Mouse (Mus musculus): ENCODE data around the gene Itsn2.
"Not testable (repeated sequence)": the region's sequence is repeated elsewhere in the genome, so short reads cannot be mapped to it uniquely, and the experiment has no call there.

Gene Itsn2

DNA sequence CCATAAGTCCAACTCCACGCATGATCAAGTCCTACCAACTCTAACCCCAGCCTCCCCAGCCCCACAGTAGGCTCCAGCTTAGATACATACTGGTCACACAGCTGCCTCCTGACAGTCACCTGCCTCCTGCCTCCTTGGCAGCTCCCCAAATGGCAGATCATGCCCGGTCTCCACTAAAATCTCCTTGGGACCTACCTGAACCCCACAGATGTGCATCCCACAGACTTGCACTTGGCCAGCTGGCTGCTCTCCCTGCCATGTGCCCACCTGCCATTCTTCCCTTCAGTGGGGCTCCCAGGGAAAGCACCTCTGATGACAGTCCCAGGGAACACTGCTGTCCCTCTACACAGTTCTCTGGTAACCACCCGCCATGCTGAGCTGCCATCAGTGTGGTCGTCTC, 115.9 kb downstream of the Itsn2 start:
- in situ Hi-C loops (cut with MboI; ENCODE audit: low sequenced_read_pairs) = no loop called here

DNA sequence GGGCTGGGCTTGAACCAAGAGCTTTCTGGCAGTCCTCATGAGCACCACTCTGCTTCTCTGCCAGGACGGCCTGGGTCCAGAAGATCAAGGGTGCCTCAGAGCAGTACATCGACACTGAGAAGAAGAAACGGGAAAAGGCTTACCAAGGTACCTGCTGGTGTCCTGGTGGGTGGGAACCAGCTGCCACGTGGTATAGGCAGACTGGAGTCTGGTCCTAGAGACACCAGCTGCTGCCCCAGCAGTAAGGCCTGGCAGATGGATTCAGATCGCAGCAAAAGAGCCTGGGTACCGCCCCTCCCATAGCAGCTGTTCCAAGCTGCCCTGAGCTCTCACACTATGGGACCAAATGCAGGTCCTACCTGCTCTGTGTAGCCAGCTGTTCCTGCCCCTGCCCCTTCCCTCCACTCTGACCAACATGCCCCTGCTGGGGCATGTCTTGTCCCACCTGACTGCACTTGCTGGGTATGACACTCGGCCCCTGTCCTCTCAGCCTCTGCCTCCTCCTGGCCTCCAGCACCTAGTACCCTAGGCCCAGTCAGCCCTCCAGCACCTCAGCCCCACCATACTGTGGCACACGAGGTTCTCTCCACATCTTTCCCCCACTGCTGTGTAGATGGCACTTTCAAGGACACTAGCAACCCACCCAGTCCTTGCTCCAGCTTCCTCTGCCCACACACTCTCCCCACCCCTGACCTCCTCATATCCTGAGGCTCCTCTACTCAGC, 116.6 kb downstream of the Itsn2 start:
- in situ Hi-C loops (cut with MboI; ENCODE audit: low sequenced_read_pairs) = no loop called here

DNA sequence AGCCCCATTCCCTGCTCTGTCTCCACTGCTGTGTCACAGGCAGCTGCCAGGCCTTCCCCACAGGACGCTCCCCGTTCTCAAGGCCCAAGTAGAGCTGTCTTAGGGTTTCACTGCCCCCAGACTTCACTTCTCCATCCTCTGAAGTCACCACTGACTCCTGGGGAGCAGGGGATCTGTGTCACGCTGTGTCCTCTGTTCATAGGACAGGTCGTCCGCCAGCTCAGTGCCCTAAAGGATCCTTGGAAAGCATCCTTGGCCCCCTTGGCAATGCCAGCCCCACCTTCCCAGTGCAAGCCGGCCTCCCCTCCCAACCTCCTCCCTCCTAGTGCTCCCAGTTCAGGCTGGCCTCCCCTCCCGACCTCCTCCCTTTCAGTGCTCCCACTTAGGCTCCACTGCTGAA, 117.5 kb downstream of the Itsn2 start:
- in situ Hi-C loops (cut with MboI; ENCODE audit: low sequenced_read_pairs) = no loop called here

DNA sequence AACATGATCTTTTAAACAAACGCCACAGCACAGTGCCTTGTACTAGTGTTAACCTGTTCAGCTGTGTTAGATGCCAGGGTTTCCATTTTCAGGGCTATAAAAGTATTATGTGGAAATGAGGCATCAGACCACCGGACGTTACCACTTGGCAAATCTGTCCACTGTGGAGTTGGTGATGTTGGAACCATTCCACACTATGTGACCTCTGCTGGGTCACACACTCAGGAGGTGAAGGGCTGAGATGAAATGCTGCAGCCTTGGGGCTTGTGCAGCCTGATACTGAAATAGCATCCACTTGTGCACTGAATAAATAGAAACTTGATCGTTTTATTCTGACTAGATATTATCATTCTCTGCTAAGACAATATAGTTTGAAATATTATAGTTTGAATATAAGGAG, 120.9 kb downstream of the Itsn2 start:
- in situ Hi-C loops (cut with MboI; ENCODE audit: low sequenced_read_pairs) = no loop called here

DNA sequence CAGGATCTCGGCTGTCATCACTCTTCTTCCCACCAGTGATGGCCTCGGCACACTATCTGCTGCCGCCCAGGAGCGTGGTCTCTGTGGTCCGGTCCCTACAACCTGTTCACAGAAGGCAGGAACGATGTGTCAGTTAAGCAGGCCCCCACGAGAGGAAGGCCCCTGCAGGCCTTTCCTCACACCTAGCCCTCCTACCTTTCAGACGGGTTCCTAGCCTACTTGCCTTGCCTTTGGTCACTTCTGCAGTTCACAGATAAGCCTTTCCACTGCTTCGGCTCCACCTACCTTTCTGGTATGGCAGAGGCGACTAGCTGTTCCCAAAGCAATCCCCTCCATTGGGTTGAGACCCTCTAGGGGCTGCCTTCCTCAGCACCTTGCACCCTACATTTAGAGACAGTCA, 123.2 kb downstream of the Itsn2 start:
- in situ Hi-C loops (cut with MboI; ENCODE audit: low sequenced_read_pairs) = no loop called here

DNA sequence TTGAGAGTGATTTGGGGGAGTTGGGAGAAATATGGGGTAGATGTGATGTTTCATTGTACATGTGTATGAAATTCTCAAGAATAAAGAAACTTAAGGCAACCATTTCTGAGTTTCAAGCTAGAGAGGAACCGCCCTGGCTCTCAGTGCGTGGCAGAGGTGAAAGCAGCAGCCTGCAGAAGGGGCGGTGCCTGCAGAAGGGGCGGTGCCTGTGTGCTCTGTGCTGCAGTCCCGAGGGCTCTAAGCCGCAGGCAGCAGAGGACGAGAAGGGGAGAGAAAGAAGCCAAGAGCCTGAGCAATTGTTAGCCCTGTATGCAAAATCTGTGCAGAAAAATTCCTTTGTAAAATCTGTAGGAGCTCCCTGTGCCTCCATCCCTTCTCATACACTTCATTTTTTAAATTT, 125.0 kb downstream of the Itsn2 start:
- in situ Hi-C loops (cut with MboI; ENCODE audit: low sequenced_read_pairs) = no loop called here

DNA sequence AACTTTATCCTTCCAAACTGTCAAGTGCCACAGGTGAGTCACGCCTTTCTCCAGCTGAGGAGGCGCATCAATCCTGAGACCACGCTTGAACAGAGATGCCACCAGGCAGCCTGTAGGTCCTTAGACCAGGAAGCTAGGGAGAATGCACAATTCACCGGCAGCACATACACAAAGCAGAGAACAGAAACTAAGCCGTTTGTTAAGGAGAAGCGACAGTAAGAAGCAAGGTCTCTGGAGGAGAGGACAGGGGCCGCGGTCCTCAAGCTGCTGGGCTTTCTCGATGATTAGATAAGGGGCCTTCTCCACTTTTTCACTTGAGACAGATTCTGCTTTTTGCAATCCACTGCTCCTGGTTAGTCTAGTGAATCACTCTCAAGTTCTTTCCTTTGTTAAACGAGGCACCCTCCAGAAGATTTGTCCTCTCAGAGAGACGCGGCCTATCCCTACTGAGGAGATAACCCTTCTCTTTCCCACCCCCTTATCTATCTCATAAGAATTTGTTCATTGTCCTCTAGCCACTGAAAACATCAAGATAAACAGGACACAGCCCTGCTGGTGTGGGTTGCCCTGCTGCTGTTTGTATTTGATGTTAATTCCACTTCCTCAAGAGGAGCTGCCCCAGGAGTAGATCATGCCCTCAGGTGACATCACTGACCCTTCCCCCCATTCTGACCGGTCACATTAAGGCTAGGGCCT, 126.8 kb downstream of the Itsn2 start:
- in situ Hi-C loops (cut with MboI; ENCODE audit: low sequenced_read_pairs) = no loop called here

DNA sequence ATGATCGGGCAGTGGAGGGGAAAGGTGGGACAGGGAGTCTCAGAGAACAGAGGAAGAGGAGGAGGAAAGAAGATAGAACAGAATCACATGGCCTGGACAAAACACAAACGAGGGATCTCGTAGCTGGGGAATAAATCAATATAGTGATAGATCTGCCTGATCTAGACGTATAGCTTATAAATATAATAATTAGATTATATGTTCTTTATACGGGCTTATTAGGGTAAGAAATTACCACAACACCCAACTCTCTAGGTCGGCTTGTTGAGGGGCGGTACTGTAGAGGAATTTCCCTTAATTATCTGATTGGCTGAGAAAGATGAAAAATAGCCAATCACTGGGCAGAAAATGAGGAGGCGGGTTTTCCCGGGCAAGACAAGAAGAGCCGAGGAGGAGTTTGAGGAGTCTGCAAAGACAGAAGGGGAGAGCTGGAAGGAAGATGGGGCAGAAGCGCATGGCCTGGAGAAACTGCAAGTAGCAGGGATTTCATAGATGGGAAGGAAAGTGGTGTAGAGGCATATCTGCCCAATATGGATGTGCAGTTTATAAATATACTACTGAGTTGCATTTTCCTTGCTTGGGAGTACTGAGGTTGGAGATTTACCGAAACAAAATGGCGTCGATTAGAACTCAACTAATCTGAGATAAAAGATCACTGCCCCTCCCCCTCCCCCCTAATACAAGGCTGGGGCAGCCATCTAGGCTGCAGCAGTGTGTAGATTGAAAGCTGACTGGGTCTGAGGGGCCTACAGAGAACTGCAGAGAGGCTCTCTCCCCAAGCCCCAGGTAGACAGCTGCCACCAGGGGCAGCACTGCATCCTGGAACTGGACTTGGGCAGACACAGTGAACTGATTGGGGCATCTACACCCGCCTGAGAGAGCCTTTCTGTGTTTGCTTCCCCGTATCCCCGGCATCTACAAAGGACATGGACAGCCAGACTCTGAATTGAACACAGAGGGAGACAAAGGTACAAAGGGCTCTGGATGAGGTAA, 127.6 kb downstream of the Itsn2 start:
- in situ Hi-C loops (cut with MboI; ENCODE audit: low sequenced_read_pairs) = no loop called here

DNA sequence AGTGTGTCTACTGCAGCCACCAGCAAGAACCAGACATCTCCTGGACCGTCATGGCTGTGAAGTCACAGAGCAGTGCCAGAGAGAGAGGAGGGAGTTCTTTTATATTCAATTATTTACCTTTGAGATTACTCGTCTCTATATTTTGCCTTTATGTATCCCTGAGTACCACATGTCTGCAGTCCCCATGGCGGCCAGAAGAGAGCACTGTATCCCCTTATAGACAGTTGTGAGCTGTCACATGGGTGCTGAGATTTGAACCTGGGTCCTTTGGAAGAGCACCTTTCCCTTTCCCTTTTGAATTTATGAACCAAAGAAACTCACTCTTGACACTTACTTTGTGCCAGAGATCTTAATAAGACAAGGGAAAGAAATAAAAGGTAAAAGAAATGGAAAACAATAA, 136.7 kb downstream of the Itsn2 start:
- in situ Hi-C loops (cut with MboI; ENCODE audit: low sequenced_read_pairs) = no loop called here

DNA sequence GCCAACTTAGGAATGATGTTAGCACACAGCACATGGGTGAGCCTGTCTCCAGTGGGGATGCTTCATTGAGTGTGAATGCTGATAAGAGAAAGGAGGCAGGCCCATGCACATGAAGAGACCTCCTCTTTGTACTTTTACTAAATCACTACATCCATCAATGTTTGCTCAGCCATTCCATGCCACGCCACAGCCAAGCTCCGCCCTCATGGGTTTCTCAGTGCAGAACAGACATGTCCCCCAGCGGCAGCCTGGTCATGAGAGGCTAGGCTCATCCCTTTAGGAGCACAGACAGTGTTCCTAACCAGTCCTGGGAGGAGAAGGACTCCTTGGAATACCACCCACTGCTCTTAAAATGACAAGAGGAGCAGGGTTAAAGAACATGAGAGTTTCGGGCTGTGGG, 139.2 kb downstream of the Itsn2 start:
- in situ Hi-C loops (cut with MboI; ENCODE audit: low sequenced_read_pairs) = no loop called here

DNA sequence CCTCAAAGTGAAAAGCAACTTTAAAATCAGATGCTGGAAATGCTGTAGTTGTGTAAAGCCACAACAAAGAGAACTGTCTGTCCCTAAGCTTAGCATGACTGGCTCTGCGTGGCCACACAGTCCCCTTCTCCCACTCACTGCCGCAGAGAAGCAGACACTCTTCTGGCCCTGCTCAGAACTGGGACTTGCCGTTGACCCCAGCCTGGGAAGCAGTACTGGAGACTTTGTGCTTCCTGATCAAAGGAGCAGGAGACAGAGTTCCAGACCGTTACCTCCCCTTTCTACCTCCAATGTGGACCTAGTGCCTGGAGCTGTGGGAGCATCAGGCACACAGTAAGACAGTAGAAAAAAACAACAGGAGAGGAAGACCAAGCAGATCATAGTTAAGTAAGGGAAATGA, 139.9 kb downstream of the Itsn2 start:
- in situ Hi-C loops (cut with MboI; ENCODE audit: low sequenced_read_pairs) = no loop called here

DNA sequence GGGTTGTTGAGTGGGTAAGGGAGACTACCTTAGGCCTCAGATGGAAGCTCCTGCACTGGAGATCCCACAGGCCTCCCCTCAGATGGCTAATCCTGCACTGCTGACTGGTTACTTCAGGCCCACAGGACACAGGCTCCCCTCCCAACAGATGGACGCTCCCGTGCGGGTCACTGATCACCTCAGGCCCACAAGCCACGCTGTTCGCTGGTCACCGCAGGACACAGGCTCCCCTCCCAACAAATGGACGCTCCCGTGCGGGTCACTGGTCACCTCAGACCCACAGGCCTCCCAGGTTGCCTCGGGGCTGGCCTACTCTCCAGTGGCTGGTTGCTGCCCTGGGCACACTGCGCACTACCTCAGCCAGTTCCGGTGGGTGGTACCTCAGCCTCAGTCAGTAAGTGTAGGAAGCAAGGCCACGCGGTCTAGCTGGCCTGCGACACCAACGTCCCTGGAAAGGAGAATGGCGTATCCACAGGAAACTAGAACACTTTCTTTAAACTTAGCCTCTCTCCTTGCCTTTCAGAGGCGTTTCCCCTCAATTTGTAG, 145.7 kb downstream of the Itsn2 start, which contains the start of gene Fam228a:
Fam228a (minus strand) TSS at position 400 of the 546 bp plus-strand sequence.
- in situ Hi-C loops (cut with MboI; ENCODE audit: low sequenced_read_pairs) = no loop called here

DNA sequence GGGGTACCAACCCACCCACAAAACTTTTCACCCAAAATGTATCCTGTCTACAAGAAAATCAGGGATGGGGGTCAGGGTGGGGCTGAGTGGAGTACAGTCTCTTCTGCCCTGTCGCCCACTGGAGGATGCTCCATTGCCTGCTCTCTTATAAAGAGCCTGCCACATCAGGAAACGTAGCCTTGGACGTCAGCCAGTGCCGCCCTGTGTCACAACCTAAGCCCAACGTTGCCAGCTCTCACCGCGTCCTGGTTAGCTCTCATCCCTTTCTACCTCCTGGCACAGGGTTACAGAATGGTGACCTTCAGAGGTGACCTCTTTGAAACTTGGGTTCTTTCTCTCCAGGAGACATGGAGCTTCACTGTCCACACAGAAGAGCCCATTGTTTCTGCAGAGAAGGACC, 148.4 kb downstream of the Itsn2 start:
- in situ Hi-C loops (cut with MboI; ENCODE audit: low sequenced_read_pairs) = no loop called here

DNA sequence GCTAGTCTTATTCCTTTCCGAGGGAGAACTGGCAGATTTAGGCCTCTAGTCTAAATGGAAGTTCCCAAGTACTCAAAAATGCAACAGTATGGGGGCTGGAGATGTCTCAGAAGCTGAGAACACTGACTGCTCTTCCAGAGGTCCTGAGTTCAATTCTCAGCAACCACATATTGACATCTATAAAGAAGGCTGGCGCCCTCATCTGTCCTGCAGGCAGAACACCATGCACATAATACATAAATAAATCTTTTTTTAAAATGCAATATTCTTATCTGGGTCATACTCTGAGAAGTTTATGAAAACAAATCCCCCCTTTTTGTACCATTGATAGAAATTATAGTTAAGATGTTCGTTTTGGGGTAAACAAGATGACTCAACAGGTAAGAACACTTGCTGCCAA, 149.7 kb downstream of the Itsn2 start:
- in situ Hi-C loops (cut with MboI; ENCODE audit: low sequenced_read_pairs) = no loop called here

DNA sequence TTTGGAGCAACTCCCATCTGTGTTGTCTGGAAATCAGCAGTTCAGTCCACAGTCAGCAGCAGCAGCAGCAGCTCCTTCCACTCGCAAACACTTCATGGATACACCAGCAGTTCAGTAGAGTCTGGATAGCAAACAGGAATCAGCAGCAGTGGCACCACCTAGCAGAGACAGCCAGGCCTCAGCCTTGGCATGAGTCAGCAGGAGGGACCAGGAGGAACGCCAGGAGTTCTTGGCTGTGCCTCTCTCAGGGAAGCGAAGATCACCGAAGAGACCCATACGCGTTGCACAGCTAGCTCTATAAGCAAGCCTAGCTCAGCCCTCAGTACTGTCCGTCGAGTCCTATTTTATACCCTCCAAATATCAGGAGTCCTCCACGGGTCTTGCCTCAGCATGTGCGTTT, 152.0 kb downstream of the Itsn2 start:
- in situ Hi-C loops (cut with MboI; ENCODE audit: low sequenced_read_pairs) = no loop called here

DNA sequence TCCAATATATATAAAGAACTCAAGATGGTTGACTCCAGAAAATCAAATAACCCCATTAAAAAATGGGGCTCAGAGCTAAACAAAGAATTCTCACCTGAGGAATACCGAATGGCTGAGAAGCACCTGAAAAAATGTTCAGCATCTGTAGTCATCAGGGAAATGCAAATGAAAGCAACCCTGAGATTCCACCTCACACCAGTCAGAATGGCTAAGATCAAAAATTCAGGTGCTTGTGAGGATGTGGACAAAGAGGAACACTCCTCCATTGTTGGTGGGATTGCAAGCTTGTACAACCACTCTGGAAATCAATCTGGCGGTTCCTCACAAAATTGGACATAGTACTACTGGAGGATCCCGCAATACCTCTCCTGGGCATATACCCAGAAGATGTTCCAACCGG, 162.0 kb downstream of the Itsn2 start:
- in situ Hi-C loops (cut with MboI; ENCODE audit: low sequenced_read_pairs) = not testable (repeated sequence)

DNA sequence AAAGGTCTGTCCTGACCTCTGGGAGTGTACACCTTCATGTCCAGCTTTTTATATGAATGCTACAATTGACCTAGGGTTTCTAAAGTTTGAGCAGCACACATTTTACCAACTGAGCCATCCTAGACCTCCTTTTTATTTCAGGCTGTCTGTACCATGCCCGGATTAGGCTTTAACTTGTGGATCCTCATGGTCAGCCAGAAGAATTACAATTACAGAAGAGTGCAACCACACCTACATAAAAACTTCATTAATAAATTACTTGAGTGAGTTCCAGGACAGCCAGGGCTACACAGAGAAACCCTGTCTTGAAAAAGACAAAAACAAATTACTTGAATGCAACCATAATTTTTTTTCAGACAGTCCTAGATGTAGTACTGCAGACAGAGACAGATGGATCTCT, 164.6 kb downstream of the Itsn2 start:
- in situ Hi-C loops (cut with MboI; ENCODE audit: low sequenced_read_pairs) = no loop called here

Data from CH12F3 (cell line).